Mouse (Mus musculus): ENCODE results near the gene Cdh15. TPM values are rescaled to one million over a fixed set of nuclear protein-coding genes. Genes with fewer than 3 reads are reported as not detected.

Gene Cdh15
- polyA plus RNA-seq, 1 experiment from 2014 or later, result 6.3 TPM

- DNase-seq (ENCODE audit: low spot score), result no peak
- Histone ChIP-seq H3K36me3 (no peaks in the 10 kb centered on the region), H3K9me3 (replicated peaks) (no peaks in the 10 kb centered on the region), H3K27me3 (ENCODE audit: low read depth, poor library complexity, severe bottlenecking) (peaks cover 17% of the 10 kb centered on the region), H3K4me1 (peaks cover 64% of the 10 kb centered on the region), H3K27ac (peak overlapping the region; percentile 38), H3K4me3 (no peak overlapping the region)
- 64% methylated on average over 3 of the region's 3 CpGs for WGBS
These were observed 3.0 kb downstream of the Cdh15 start for GRCm38 (mm10) chr8:122850641-122851240.

GRCm38 (mm10) chr8:122851692-122852545 lies 4.2 kb downstream of the Cdh15 start:
- H3K4me1 ChIP-seq, result peaks cover 62% of the 10 kb centered on the region
- no peak overlapping the region for H3K27ac ChIP-seq
- no peaks in the 10 kb centered on the region for H3K9me3 ChIP-seq (replicated peaks)
- no peak overlapping the region for H3K4me3 ChIP-seq
- no peak for DNase-seq (ENCODE audit: low spot score)
- WGBS, result 80% methylated on average over 12 of the region's 12 CpGs
- H3K36me3 ChIP-seq, result no peaks in the 10 kb centered on the region
- H3K27me3 ChIP-seq (ENCODE audit: low read depth, poor library complexity, severe bottlenecking), result peaks cover 17% of the 10 kb centered on the region

DNA sequence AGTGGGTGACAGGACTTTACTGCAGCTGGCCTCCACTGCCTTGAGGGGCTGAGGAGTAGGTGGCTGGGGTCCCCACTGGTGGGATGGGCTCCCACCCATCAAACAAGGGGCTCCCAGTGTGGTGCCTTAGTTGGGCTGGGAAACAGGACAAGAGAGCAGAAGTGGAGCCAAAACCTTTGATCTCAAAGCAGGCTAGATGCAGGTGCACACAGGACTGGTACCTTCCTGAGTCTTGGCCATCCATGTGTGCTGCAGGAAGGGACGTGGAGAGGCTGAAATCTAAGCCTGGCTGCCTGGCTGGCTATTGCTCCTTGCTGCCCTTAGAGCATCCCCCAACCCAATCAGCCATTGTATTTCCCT lies 4.8 kb downstream of the Cdh15 start:
- peaks cover 17% of the 10 kb centered on the region for H3K27me3 ChIP-seq (ENCODE audit: low read depth, poor library complexity, severe bottlenecking)
- H3K27ac ChIP-seq, result no peak overlapping the region
- H3K9me3 ChIP-seq (replicated peaks), result no peaks in the 10 kb centered on the region
- 53% methylated on average over 1 of the region's 1 CpGs for WGBS
- peaks cover 56% of the 10 kb centered on the region for H3K4me1 ChIP-seq
- DNase-seq (ENCODE audit: low spot score), result no peak
- no peaks in the 10 kb centered on the region for H3K36me3 ChIP-seq
- H3K4me3 ChIP-seq, result no peak overlapping the region

GRCm38 (mm10) chr8:122853340-122853771 lies 5.6 kb downstream of the Cdh15 start:
- no peak overlapping the region for H3K4me3 ChIP-seq
- H3K4me1 ChIP-seq, result peaks cover 49% of the 10 kb centered on the region
- no peaks in the 10 kb centered on the region for H3K9me3 ChIP-seq (replicated peaks)
- H3K36me3 ChIP-seq, result no peaks in the 10 kb centered on the region
- 32% methylated on average over 11 of the region's 11 CpGs for WGBS
- H3K27ac ChIP-seq, result no peak overlapping the region
- no peak for DNase-seq (ENCODE audit: low spot score)
- H3K27me3 ChIP-seq (ENCODE audit: low read depth, poor library complexity, severe bottlenecking), result peaks cover 14% of the 10 kb centered on the region

DNA sequence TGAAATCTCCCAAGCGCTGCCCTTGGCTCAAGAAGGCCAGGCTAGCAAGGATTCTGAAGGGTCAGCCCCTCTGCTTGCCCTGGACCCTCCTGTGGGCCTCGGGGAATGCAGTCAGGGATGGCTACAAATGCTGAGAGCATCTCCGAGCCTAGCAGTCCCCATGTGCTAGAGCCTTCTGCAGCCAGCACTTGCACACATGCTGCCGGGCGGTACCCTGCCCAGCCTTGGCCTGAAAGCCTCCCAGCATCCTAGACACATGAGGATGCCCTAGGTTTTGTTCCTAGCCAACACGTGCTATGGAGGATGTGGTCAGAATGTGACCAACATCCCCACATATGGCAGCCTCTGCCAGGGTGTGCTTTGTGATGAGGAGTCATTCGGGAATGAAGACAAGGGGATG lies 6.6 kb downstream of the Cdh15 start:
- WGBS, result 76% methylated on average over 7 of the region's 7 CpGs
- H3K27me3 ChIP-seq (ENCODE audit: low read depth, poor library complexity, severe bottlenecking), result peaks cover 4% of the 10 kb centered on the region
- peaks cover 40% of the 10 kb centered on the region for H3K4me1 ChIP-seq
- peak overlapping the region; percentile 39; the same call in 1 of the 2 replicates for H3K27ac ChIP-seq
- H3K36me3 ChIP-seq, result no peaks in the 10 kb centered on the region
- H3K9me3 ChIP-seq (replicated peaks), result no peaks in the 10 kb centered on the region
- DNase-seq (ENCODE audit: low spot score), result no peak
- H3K4me3 ChIP-seq, result no peak overlapping the region

GRCm38 (mm10) chr8:122855123-122855522 lies 7.4 kb downstream of the Cdh15 start:
- peaks cover 32% of the 10 kb centered on the region for H3K4me1 ChIP-seq
- no peaks in the 10 kb centered on the region for H3K27me3 ChIP-seq (ENCODE audit: low read depth, poor library complexity, severe bottlenecking)
- no peak overlapping the region for H3K27ac ChIP-seq
- no peak for DNase-seq (ENCODE audit: low spot score)
- H3K36me3 ChIP-seq, result no peaks in the 10 kb centered on the region
- H3K4me3 ChIP-seq, result no peak overlapping the region
- 86% methylated on average over 4 of the region's 4 CpGs for WGBS
- no peaks in the 10 kb centered on the region for H3K9me3 ChIP-seq (replicated peaks)

GRCm38 (mm10) chr8:122856288-122856687 lies 8.5 kb downstream of the Cdh15 start:
- no peaks in the 10 kb centered on the region for H3K27me3 ChIP-seq (ENCODE audit: low read depth, poor library complexity, severe bottlenecking)
- H3K9me3 ChIP-seq (replicated peaks), result no peaks in the 10 kb centered on the region
- H3K4me3 ChIP-seq, result no peak overlapping the region
- H3K36me3 ChIP-seq, result no peaks in the 10 kb centered on the region
- 83% methylated on average over 8 of the region's 8 CpGs for WGBS
- H3K4me1 ChIP-seq, result peaks cover 25% of the 10 kb centered on the region
- no peak for DNase-seq (ENCODE audit: low spot score)
- H3K27ac ChIP-seq, result no peak overlapping the region

GRCm38 (mm10) chr8:122859843-122860242 lies 12.1 kb downstream of the Cdh15 start:
- Histone ChIP-seq H3K27ac (no peak overlapping the region), H3K36me3 (peaks cover 4% of the 10 kb centered on the region), H3K9me3 (replicated peaks) (peaks cover 6% of the 10 kb centered on the region), H3K4me1 (peaks cover 8% of the 10 kb centered on the region), H3K27me3 (ENCODE audit: low read depth, poor library complexity, severe bottlenecking) (peaks cover 4% of the 10 kb centered on the region; the same call in 1 of the 2 replicates), H3K4me3 (no peak overlapping the region)
- 66% methylated on average over 13 of the region's 13 CpGs for WGBS
- DNase-seq (ENCODE audit: low spot score), result no peak

DNA sequence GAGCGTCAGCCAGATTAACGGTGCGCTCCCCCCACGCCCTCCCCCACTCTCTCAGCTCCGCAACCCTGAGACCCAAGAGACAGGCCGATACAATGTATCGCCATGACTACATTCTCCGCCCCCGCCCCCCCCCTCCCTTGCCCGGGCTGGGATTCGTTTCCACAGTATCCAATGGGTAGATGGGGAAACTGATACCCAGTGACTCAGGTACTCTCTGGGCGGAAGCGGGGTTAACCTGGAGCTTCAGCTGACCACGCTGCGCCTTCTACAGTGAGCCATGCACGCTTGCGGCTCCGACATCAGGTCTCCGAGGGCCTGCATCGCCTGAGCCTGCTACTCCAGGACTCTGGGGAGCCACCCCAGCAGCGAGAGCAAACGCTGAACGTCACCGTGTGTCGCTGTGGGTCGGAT lies 17.0 kb downstream of the Cdh15 start:
- Histone ChIP-seq H3K4me3 (peak overlapping the region; percentile 43), H3K27me3 (ENCODE audit: low read depth, poor library complexity, severe bottlenecking) (peaks cover 4% of the 10 kb centered on the region; the same call in 1 of the 2 replicates), H3K36me3 (peaks cover 9% of the 10 kb centered on the region), H3K9me3 (replicated peaks) (peaks cover 12% of the 10 kb centered on the region), H3K27ac (peak overlapping the region; percentile 50), H3K4me1 (peaks cover 16% of the 10 kb centered on the region)
- 62% methylated on average over 25 of the region's 26 CpGs for WGBS
- peak; percentile 47 for DNase-seq (ENCODE audit: low spot score)

- Histone ChIP-seq H3K27ac (peak overlapping the region; percentile 50; the same call in 1 of the 2 replicates), H3K4me1 (peaks cover 23% of the 10 kb centered on the region), H3K27me3 (ENCODE audit: low read depth, poor library complexity, severe bottlenecking) (peaks cover 4% of the 10 kb centered on the region; the same call in 1 of the 2 replicates), H3K36me3 (peaks cover 9% of the 10 kb centered on the region), H3K9me3 (replicated peaks) (peaks cover 12% of the 10 kb centered on the region), H3K4me3 (peak overlapping the region; percentile 43)
- 51% methylated on average over 10 of the region's 10 CpGs for WGBS
- no peak for DNase-seq (ENCODE audit: low spot score)
These were observed 17.7 kb downstream of the Cdh15 start for GRCm38 (mm10) chr8:122865441-122865840.

DNA sequence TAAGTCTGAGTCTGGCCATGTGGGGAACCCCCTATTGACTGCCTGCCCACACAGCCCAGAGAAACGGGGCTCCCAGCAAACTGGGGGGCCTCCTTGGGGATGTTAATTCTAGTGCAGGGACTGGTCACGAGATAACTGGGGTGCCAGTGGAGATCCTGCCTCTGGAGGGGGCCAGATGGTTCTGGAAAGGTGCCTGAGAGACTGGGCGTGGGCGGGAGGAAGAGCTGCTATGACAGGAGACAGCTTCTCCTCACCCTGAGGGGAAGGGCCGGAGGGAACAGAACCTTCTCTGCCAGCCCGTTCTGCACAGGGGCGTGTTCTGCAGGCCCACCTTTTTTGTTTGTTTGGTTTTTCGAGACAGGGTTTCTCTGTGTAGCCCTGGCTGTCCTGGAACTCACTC lies 18.5 kb downstream of the Cdh15 start:
- Histone ChIP-seq H3K27me3 (ENCODE audit: low read depth, poor library complexity, severe bottlenecking) (peaks cover 4% of the 10 kb centered on the region; the same call in 1 of the 2 replicates), H3K36me3 (peaks cover 9% of the 10 kb centered on the region), H3K4me1 (peaks cover 26% of the 10 kb centered on the region), H3K27ac (no peak overlapping the region), H3K4me3 (no peak overlapping the region), H3K9me3 (replicated peaks) (peaks cover 12% of the 10 kb centered on the region)
- no peak for DNase-seq (ENCODE audit: low spot score)
- WGBS, result 85% methylated on average over 8 of the region's 8 CpGs

DNA sequence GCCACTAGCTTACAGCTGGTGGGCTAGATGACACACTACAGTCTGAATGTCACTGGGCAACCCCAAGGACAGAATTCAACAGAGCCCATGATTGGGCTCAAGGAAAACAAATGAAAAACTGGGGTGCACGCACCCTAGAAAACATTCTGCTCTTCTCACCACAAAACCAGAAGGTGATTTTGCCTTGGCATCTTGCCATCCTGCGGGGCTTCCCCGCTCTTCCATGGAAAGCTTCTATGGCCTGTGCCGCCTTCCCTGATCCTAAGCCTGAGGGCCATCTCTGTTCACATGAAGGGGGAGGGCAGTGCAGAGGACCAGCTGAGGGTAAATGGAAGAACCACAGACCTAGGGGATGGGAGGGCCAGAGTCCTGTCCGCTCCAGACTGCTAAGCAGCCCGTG lies 20.2 kb downstream of the Cdh15 start:
- Histone ChIP-seq H3K27ac (no peak overlapping the region), H3K9me3 (replicated peaks) (peaks cover 12% of the 10 kb centered on the region), H3K4me1 (peaks cover 30% of the 10 kb centered on the region), H3K27me3 (ENCODE audit: low read depth, poor library complexity, severe bottlenecking) (peaks cover 4% of the 10 kb centered on the region; the same call in 1 of the 2 replicates), H3K36me3 (peaks cover 9% of the 10 kb centered on the region), H3K4me3 (no peak overlapping the region)
- WGBS, result 93% methylated on average over 6 of the region's 6 CpGs
- no peak for DNase-seq (ENCODE audit: low spot score)

DNA sequence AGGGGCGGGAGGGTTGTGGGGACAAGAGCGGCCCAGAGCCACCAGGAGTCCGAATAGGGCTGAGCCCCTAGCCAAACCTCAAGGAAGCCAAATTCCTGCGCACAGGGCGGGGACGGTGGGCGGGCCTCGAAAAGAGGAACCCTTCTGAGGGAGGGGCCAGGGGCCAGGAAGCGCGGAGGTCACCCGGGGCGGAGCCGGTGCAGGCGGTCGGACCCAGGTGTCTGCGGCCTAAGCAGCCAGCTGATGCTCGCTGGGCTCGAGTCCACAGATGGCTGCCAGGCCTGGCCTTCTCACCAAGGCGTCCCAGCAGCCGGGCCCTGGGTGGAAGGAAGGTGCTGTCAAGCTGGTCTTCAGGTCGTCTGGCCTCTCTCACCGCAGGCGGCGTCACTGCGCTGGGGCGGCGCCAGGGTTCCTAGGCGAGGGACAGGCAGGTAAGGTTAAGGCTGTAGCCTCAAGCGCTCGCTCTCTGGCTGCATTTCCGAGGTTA lies 22.7 kb downstream of the Cdh15 start:
- H3K27me3 ChIP-seq (ENCODE audit: low read depth, poor library complexity, severe bottlenecking), result no peaks in the 10 kb centered on the region
- peaks cover 2% of the 10 kb centered on the region for H3K9me3 ChIP-seq (replicated peaks)
- H3K27ac ChIP-seq, result peak overlapping the region; percentile 59
- peak; percentile 66 for DNase-seq (ENCODE audit: low spot score)
- H3K4me1 ChIP-seq, result peaks cover 35% of the 10 kb centered on the region
- no peaks in the 10 kb centered on the region; the same call in 1 of the 2 replicates for H3K36me3 ChIP-seq
- WGBS, result 13% methylated on average over 31 of the region's 31 CpGs
- H3K4me3 ChIP-seq, result peak overlapping the region; percentile 38
